24 mouse cellular contexts compared by ENCODE assay signal in the genomic region with DNA sequence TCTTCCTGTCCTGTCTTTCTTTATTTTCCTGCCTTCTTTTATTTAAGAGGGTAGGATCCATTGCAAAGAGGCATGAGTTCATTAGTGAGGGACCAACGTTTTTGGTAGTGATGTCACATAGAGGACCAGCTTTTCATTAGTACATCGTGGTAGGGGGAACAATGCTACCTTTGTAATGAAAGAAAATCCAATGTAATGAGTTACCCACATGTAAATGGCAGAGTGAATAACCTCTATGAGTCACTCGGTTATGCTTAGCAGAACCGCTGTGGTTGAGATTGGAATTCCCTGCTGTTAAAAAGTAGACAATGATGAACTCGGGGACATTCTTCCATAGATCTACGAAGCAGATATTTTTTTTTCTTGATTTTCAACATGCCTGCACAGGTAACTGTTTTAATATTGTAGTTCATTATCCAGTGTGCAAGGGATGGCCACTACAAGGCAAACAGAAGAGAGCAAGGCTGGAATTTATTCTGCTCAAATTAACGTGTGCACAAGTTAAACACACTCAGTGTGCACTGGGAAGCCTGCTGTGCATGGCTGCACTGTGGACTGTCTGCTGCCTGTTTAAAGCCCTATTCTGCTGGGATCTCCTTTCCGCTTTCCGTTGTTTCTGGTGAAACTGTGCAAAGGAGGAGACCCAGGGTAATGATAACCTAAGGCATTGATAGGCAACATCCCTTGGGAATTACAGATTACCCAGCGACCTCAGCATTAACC.
DNase-seq lines count a peak whose midpoint lies in the region; ATAC-seq lines count a peak whose summit lies in the region.
"Had no signal": no experiment of that assay in that cellular context is flagged by ENCODE, and none has a peak within 500 bp of the region (broad histone marks: within the 10 kb centered on the region; RNA-seq: fewer than 3 reads in every experiment).

No protein-coding gene starts in this region.

- ATAC-seq in hindbrain, embryonic 14.5 days (ENCODE audit: low FRiP score) = 0 out of 2 replicates have a peak, but pooled peaks have one; percentile 24
- no peak for ATAC-seq in hindbrain, embryonic 11.5 days (ENCODE audit: low FRiP score)
- peak; percentile 81 for ATAC-seq in forebrain, embryonic 13.5 days
- ATAC-seq: hindbrain, embryonic 16.5 days; midbrain, embryonic 15.5 days had no signal

- 52% methylated on average over 10 of the region's 10 CpGs for WGBS in hindbrain, embryonic 14.5 days
- 67% methylated on average over 10 of the region's 10 CpGs for WGBS in hindbrain, embryonic 11.5 days
- 19% methylated on average over 10 of the region's 10 CpGs for WGBS in forebrain, embryonic 13.5 days

- no peaks in the 10 kb centered on the region for H3K9me3 ChIP-seq in hindbrain, embryonic 14.5 days (ENCODE audit: control insufficient read depth, low read length)
- no peaks in the 10 kb centered on the region for H3K9me3 ChIP-seq in hindbrain, embryonic 11.5 days (ENCODE audit: control insufficient read depth, low read length)
- H3K9me3 ChIP-seq in forebrain, embryonic 13.5 days (replicated peaks) = no peaks in the 10 kb centered on the region
- H3K9me3 ChIP-seq: midbrain, embryonic 15.5 days; neural tube, embryonic 13.5 days had no signal

- H3K4me3 ChIP-seq in hindbrain, embryonic 14.5 days (replicated peaks; ENCODE audit: low read length) = no peak overlapping the region
- no peak overlapping the region for H3K4me3 ChIP-seq in hindbrain, embryonic 11.5 days (ENCODE audit: low read depth, low read length)
- H3K4me3 ChIP-seq in forebrain, embryonic 13.5 days = no peak overlapping the region
- H3K4me3 ChIP-seq: megakaryocyte, embryonic 14.5 days; midbrain, embryonic 15.5 days; neural tube, embryonic 13.5 days had no signal

- DNase-seq in hindbrain, embryonic 14.5 days (ENCODE audit: low spot score) = no peak
- no peak for DNase-seq in hindbrain, embryonic 11.5 days (ENCODE audit: low spot score)
- DNase-seq in 3134 (ENCODE audit: extremely low read depth, insufficient read length, low spot score) (peak; percentile 62), NIH3T3 (ENCODE audit: low read depth) (peak; percentile 24)
- DNase-seq in heart, postnatal 25 days (ENCODE audit: low spot score) = no peak
- DNase-seq in spleen, adult 12 weeks (ENCODE audit: low spot score) = no peak
- no peak for DNase-seq in thymus, adult 18-20 months
- DNase-seq: adrenal gland, postnatal 14 days; B cell, adult 2 months; cerebellum, adult 9-10 months; heart, postnatal 36 days; kidney, adult 11 months; kidney, postnatal 4 days; layer of hippocampus, adult 9-11 months; lung, embryonic 14.5 days; lung, postnatal 36 days; right cerebral cortex, adult 18-20 months; thymus, postnatal 25 days had no signal

- H3K27me3 ChIP-seq in hindbrain, embryonic 14.5 days (ENCODE audit: control insufficient read depth, insufficient read depth, low read length) = no peaks in the 10 kb centered on the region
- no peaks in the 10 kb centered on the region for H3K27me3 ChIP-seq in hindbrain, embryonic 11.5 days (ENCODE audit: control insufficient read depth, insufficient read depth, low read length)
- H3K27me3 ChIP-seq in forebrain, embryonic 13.5 days = no peaks in the 10 kb centered on the region
- H3K27me3 ChIP-seq: megakaryocyte, embryonic 14.5 days; midbrain, embryonic 15.5 days; neural tube, embryonic 13.5 days had no signal

- no peak overlapping the region for H3K9ac ChIP-seq in hindbrain, embryonic 14.5 days
- H3K9ac ChIP-seq in hindbrain, embryonic 11.5 days (ENCODE audit: low read depth, low read length) = no peak overlapping the region
- H3K9ac ChIP-seq in forebrain, embryonic 13.5 days = 0 out of 2 replicates have a peak overlapping the region, but pooled peaks have one; percentile 35
- H3K9ac ChIP-seq: liver, embryonic 14.5 days; lung, embryonic 14.5 days; midbrain, embryonic 15.5 days; neural tube, embryonic 13.5 days had no signal

- no peak overlapping the region for H3K27ac ChIP-seq in hindbrain, embryonic 14.5 days
- H3K27ac ChIP-seq in hindbrain, embryonic 11.5 days (ENCODE audit: low read depth, low read length) = no peak overlapping the region
- peak overlapping the region; percentile 69 for H3K27ac ChIP-seq in forebrain, embryonic 13.5 days
- H3K27ac ChIP-seq: liver, embryonic 14.5 days; midbrain, embryonic 15.5 days; neural tube, embryonic 13.5 days had no signal

- H3K36me3 ChIP-seq in hindbrain, embryonic 14.5 days (replicated peaks; ENCODE audit: control insufficient read depth, insufficient read depth) = no peaks in the 10 kb centered on the region
- H3K36me3 ChIP-seq in hindbrain, embryonic 11.5 days (ENCODE audit: control insufficient read depth, insufficient read depth, low read length) = no peaks in the 10 kb centered on the region
- H3K36me3 ChIP-seq in forebrain, embryonic 13.5 days (ENCODE audit: poor library complexity, severe bottlenecking) = no peaks in the 10 kb centered on the region
- H3K36me3 ChIP-seq: midbrain, embryonic 15.5 days had no signal

- intact Hi-C loops in heart, postnatal 25 days (cut with DNase I) = no loop called here

- H3K4me2 ChIP-seq in hindbrain, embryonic 14.5 days (replicated peaks) = no peak overlapping the region
- no peak overlapping the region for H3K4me2 ChIP-seq in hindbrain, embryonic 11.5 days (replicated peaks; ENCODE audit: low read depth, low read length)
- H3K4me2 ChIP-seq in forebrain, embryonic 13.5 days = peak overlapping the region; percentile 22
- H3K4me2 ChIP-seq: lung, embryonic 14.5 days; midbrain, embryonic 15.5 days; neural tube, embryonic 13.5 days had no signal

- H3K4me1 ChIP-seq in hindbrain, embryonic 14.5 days (replicated peaks; ENCODE audit: control insufficient read depth, insufficient read depth, low read length) = 0 out of 2 replicates have a peak, but pooled peaks cover 7% of the 10 kb centered on the region
- no peaks in the 10 kb centered on the region for H3K4me1 ChIP-seq in hindbrain, embryonic 11.5 days (replicated peaks; ENCODE audit: control insufficient read depth, insufficient read depth, low read length)
- peaks cover 16% of the 10 kb centered on the region for H3K4me1 ChIP-seq in forebrain, embryonic 13.5 days
- H3K4me1 ChIP-seq: megakaryocyte, embryonic 14.5 days; midbrain, embryonic 15.5 days had no signal

Comparison
In these comparisons a context has a peak if more than half of its experiments do, and no peak if none do; other contexts are left out.
1. DNase-seq: peak in 3134 (single experiment) and NIH3T3 (single experiment); none in hindbrain, embryonic 14.5 days (single experiment), hindbrain, embryonic 11.5 days (single experiment), heart, postnatal 25 days (single experiment), spleen, adult 12 weeks (single experiment) and thymus, adult 18-20 months (0 of 2).